Comparison of ENCODE assay signal across 12 mouse cellular contexts in the genomic region with DNA sequence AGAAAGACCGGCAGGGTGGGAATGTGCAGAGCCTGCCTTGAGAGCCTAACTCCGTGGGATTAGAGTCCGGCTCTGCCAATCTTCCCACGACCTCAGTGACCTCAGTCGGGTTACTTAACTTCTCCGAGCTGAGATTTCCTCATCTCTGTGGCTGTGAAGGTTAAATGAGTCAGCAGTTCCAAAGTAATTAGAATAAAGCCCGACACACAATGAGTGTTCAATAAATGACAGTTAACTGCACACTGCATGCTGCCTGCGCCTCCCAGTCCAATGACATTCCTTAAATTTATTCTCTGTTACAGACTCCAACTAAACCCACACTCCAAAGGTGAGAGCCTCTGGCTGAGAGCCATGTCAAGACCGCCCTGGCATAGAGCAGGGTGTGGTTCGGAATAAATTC. TPM values are rescaled to one million over a fixed set of nuclear protein-coding genes. Genes with fewer than 3 reads are reported as not detected.
DNase-seq lines count a peak whose midpoint lies in the region; ATAC-seq and TF ChIP-seq lines count a peak whose summit lies in the region.
"Had no signal": no experiment of that assay in that cellular context is flagged by ENCODE, and none has a peak within 500 bp of the region (broad histone marks: within the 10 kb centered on the region; RNA-seq: fewer than 3 reads in every experiment).

No protein-coding gene starts in this region.

- 15% methylated on average over 10 of the region's 10 CpGs for WGBS in liver, adult 2 months
- 62% methylated on average over 10 of the region's 10 CpGs for whole genome bisulfite sequencing in liver, embryonic 12.5 days (ENCODE audit: insufficient replicate concordance)
- WGBS in liver, postnatal 0 days (ENCODE audit: insufficient replicate concordance) = 47% methylated on average over 10 of the region's 10 CpGs
- WGBS in small intestine, adult 2 months = 21% methylated on average over 10 of the region's 10 CpGs
- WGBS in forebrain, embryonic 14.5 days = 31% methylated on average over 10 of the region's 10 CpGs

- no peaks in the 10 kb centered on the region for H3K9me3 ChIP-seq in liver, embryonic 12.5 days (replicated peaks)
- no peaks in the 10 kb centered on the region for H3K9me3 ChIP-seq in liver, postnatal 0 days (ENCODE audit: low read length)
- no peaks in the 10 kb centered on the region for H3K9me3 ChIP-seq in forebrain, embryonic 14.5 days (replicated peaks; ENCODE audit: control insufficient read depth, low read length)
- H3K9me3 ChIP-seq: limb, embryonic 13.5 days had no signal

- TF ChIP-seq CTCF in liver, adult 2 months (IDR thresholded peaks at IDR 0.05; ENCODE audit: low read depth, low read length) = no peak
- no peak for TF ChIP-seq CTCF in liver, postnatal 0 days (IDR thresholded peaks at IDR 0.05; ENCODE audit: low read depth)
- TF ChIP-seq CTCF in small intestine, adult 2 months (IDR thresholded peaks at IDR 0.05; ENCODE audit: extremely low read depth, insufficient read length, insufficient replicate concordance, low read depth, low read length) = no peak

- peaks cover 27% of the 10 kb centered on the region for H3K4me1 ChIP-seq in liver, adult 2 months (ENCODE audit: control insufficient read depth, insufficient read depth, low read length)
- peaks cover 27% of the 10 kb centered on the region for H3K4me1 ChIP-seq in liver, embryonic 12.5 days
- peaks cover 19% of the 10 kb centered on the region for H3K4me1 ChIP-seq in liver, postnatal 0 days (ENCODE audit: insufficient read depth)
- H3K4me1 ChIP-seq in small intestine, adult 2 months (ENCODE audit: control insufficient read depth, insufficient read depth, insufficient read length, low read length) = peaks cover 11% of the 10 kb centered on the region; the same call in 1 of the 2 replicates
- H3K4me1 ChIP-seq in forebrain, embryonic 14.5 days (ENCODE audit: control insufficient read depth, insufficient read depth, low read length) = no peaks in the 10 kb centered on the region
- H3K4me1 ChIP-seq: limb, embryonic 13.5 days had no signal

- H3K27me3 ChIP-seq in liver, adult 2 months (ENCODE audit: control insufficient read depth, insufficient read depth, low read length) = no peaks in the 10 kb centered on the region
- H3K27me3 ChIP-seq in liver, embryonic 12.5 days (replicated peaks) = no peaks in the 10 kb centered on the region
- H3K27me3 ChIP-seq in liver, postnatal 0 days (ENCODE audit: insufficient read depth, low read length) = no peaks in the 10 kb centered on the region
- no peaks in the 10 kb centered on the region for H3K27me3 ChIP-seq in small intestine, adult 2 months (ENCODE audit: control insufficient read depth, insufficient read depth, low read length)
- no peaks in the 10 kb centered on the region for H3K27me3 ChIP-seq in forebrain, embryonic 14.5 days (replicated peaks; ENCODE audit: control insufficient read depth, insufficient read depth, low read length)
- H3K27me3 ChIP-seq: limb, embryonic 13.5 days had no signal

- no peaks in the 10 kb centered on the region for H3K79me2 ChIP-seq in liver, adult 2 months (ENCODE audit: control insufficient read depth, insufficient read depth, low read length)

- no peak for ATAC-seq in liver, embryonic 12.5 days
- ATAC-seq in common myeloid progenitor, adult 5-6 weeks (replicated peaks; ENCODE audit: low read depth, poor library complexity, severe bottlenecking) = 0 out of 2 replicates have a peak, but pooled peaks have one; percentile 17
- peak; percentile 79 for ATAC-seq in liver, postnatal 0 days
- no peak for ATAC-seq in forebrain, embryonic 14.5 days
- ATAC-seq in erythroblast, adult 5-6 weeks (replicated peaks; ENCODE audit: low FRiP score, poor library complexity, severe bottlenecking) = no peak

- TF ChIP-seq POLR2A in liver, adult 2 months (IDR thresholded peaks at IDR 0.05; ENCODE audit: extremely low read depth, insufficient read depth, low read length) = no peak
- no peak for TF ChIP-seq POLR2A in small intestine, adult 2 months (IDR thresholded peaks at IDR 0.05; ENCODE audit: low read depth, low read length)

- no peak overlapping the region for H3K4me2 ChIP-seq in liver, embryonic 12.5 days
- H3K4me2 ChIP-seq in liver, postnatal 0 days (ENCODE audit: low read depth, low read length) = peak overlapping the region; percentile 46
- H3K4me2 ChIP-seq in forebrain, embryonic 14.5 days (ENCODE audit: low read length) = no peak overlapping the region
- H3K4me2 ChIP-seq: limb, embryonic 13.5 days had no signal

- H3K4me3 ChIP-seq in liver, adult 2 months (ENCODE audit: insufficient read depth, low read depth, low read length) = no peak overlapping the region
- H3K4me3 ChIP-seq in liver, embryonic 12.5 days = no peak overlapping the region
- H3K4me3 ChIP-seq in liver, postnatal 0 days (ENCODE audit: low read depth, low read length) = no peak overlapping the region
- H3K4me3 ChIP-seq in small intestine, adult 2 months (ENCODE audit: low read depth, low read length) = no peak overlapping the region
- no peak overlapping the region for H3K4me3 ChIP-seq in forebrain, embryonic 14.5 days (ENCODE audit: low read depth, low read length)
- H3K4me3 ChIP-seq: limb, embryonic 13.5 days had no signal

- TF ChIP-seq EP300 in liver, postnatal 0 days (IDR thresholded peaks at IDR 0.05; ENCODE audit: low read depth) = peak; percentile 19; the same call in 1 of the 2 replicates

- 0 out of 2 replicates have a peak overlapping the region, but pooled peaks have one; percentile 26 for H3K9ac ChIP-seq in liver, adult 2 months (ENCODE audit: low read depth, low read length)
- no peak overlapping the region for H3K9ac ChIP-seq in liver, embryonic 12.5 days
- H3K9ac ChIP-seq in liver, postnatal 0 days (replicated peaks) = no peak overlapping the region
- H3K9ac ChIP-seq in forebrain, embryonic 14.5 days (ENCODE audit: low read length) = no peak overlapping the region
- H3K9ac ChIP-seq: limb, embryonic 13.5 days had no signal

- peak overlapping the region; percentile 87 for H3K27ac ChIP-seq in liver, adult 2 months (replicated peaks; ENCODE audit: insufficient read depth, low read depth, low read length)
- H3K27ac ChIP-seq in liver, embryonic 12.5 days = no peak overlapping the region
- H3K27ac ChIP-seq in liver, postnatal 0 days (ENCODE audit: low read depth) = peak overlapping the region; percentile 16; the same call in 1 of the 2 replicates
- peak overlapping the region; percentile 78 for H3K27ac ChIP-seq in small intestine, adult 2 months (ENCODE audit: insufficient read depth, low read depth, low read length)
- no peak overlapping the region for H3K27ac ChIP-seq in forebrain, embryonic 14.5 days (ENCODE audit: low read depth, low read length)
- H3K27ac ChIP-seq: limb, embryonic 13.5 days had no signal

- peaks cover 8% of the 10 kb centered on the region for H3K36me3 ChIP-seq in liver, adult 2 months (ENCODE audit: control insufficient read depth, insufficient read depth, low read length)
- H3K36me3 ChIP-seq in liver, embryonic 12.5 days = peaks cover 45% of the 10 kb centered on the region
- 0 out of 2 replicates have a peak, but pooled peaks cover 9% of the 10 kb centered on the region for H3K36me3 ChIP-seq in liver, postnatal 0 days (replicated peaks; ENCODE audit: insufficient read depth, low read length)
- peaks cover 10% of the 10 kb centered on the region for H3K36me3 ChIP-seq in small intestine, adult 2 months (ENCODE audit: control insufficient read depth, insufficient read depth, low read length)
- H3K36me3 ChIP-seq in forebrain, embryonic 14.5 days (ENCODE audit: control insufficient read depth, insufficient read depth, low read length) = no peaks in the 10 kb centered on the region
- H3K36me3 ChIP-seq: limb, embryonic 13.5 days had no signal

- DNase-seq in liver, adult 2 months (ENCODE audit: extremely low read depth, low read depth, low spot score) = peak; percentile 90
- DNase-seq in liver, postnatal 0 days = peak; percentile 54
- DNase-seq in T-cell, adult 2 months (ENCODE audit: low spot score) = no peak
- DNase-seq in forebrain, embryonic 14.5 days (ENCODE audit: low spot score) = no peak
- DNase-seq: cerebellum, adult 9-11 months; gastrocnemius, postnatal 14 days; heart, postnatal 4 days had no signal

RNA-seq across cellular contexts. Expression of a gene that starts 7.1 kb away (rescaled TPM):
- 69.4 and 112 TPM in 2 replicates for total RNA-seq in liver, adult 2 months (2014; rRNA removed)
- 113 and 134 TPM in 2 replicates for polyA plus RNA-seq in liver, adult 2 months (2012; rRNA removed)
- 64.0 and 64.1 TPM in 2 replicates for polyA plus RNA-seq in liver, embryonic 12.5 days (2016; fragmentation: Nextera tagmentation; extraction: Ambion mirVana)
- 18.4 and 22.5 TPM in 2 replicates for total RNA-seq in common myeloid progenitor, adult 5-6 weeks (2017)
- polyA plus RNA-seq in liver, postnatal 0 days (2015; fragmentation: Nextera tagmentation; extraction: Ambion mirVana) = 48.9 and 49.3 TPM in 2 replicates
- 73.0 and 85.3 TPM in 2 replicates for polyA plus RNA-seq in small intestine, adult 2 months (2012; rRNA removed)
- 14.6 and 17.0 TPM in 2 replicates for polyA plus RNA-seq in forebrain, embryonic 14.5 days (2014; fragmentation: Nextera tagmentation; extraction: Ambion mirVana)
- total RNA-seq in erythroblast, adult 5-6 weeks (2015; ENCODE audit: low replicate concordance) = 6.5 and 7.1 TPM in 2 replicates
- 3.6 and 8.5 TPM in 2 replicates for total RNA-seq in erythroblast, adult 5-6 weeks (2017; ENCODE audit: low replicate concordance)

RNA-seq across cellular contexts. Expression of a gene that starts 25.5 kb away (rescaled TPM):
- not detected in 2 replicates for total RNA-seq in liver, adult 2 months (2014; rRNA removed)
- not detected in 2 replicates for polyA plus RNA-seq in liver, adult 2 months (2012; rRNA removed)
- 6.0 TPM in 2 replicates for polyA plus RNA-seq in liver, embryonic 12.5 days (2016; fragmentation: Nextera tagmentation; extraction: Ambion mirVana)
- 0.05 TPM in 1 of 2 replicates, not detected in the other for total RNA-seq in common myeloid progenitor, adult 5-6 weeks (2017)
- polyA plus RNA-seq in liver, postnatal 0 days (2015; fragmentation: Nextera tagmentation; extraction: Ambion mirVana) = 0.15 and 0.38 TPM in 2 replicates
- 0.47 and 0.51 TPM in 2 replicates for polyA plus RNA-seq in small intestine, adult 2 months (2012; rRNA removed)
- polyA plus RNA-seq in forebrain, embryonic 14.5 days (2014; fragmentation: Nextera tagmentation; extraction: Ambion mirVana) = 0.08 and 0.35 TPM in 2 replicates
- not detected in 2 replicates for total RNA-seq in erythroblast, adult 5-6 weeks (2015; ENCODE audit: low replicate concordance)
- 0.14 TPM in 1 of 2 replicates, not detected in the other for total RNA-seq in erythroblast, adult 5-6 weeks (2017; ENCODE audit: low replicate concordance)

Comparison
In these comparisons a context has a peak if more than half of its experiments do, and no peak if none do; other contexts are left out.
1. H3K27ac ChIP-seq: peak in liver, adult 2 months (single experiment), liver, postnatal 0 days (single experiment) and small intestine, adult 2 months (single experiment); none in liver, embryonic 12.5 days (single experiment) and forebrain, embryonic 14.5 days (single experiment).
2. ATAC-seq: peak in common myeloid progenitor, adult 5-6 weeks (single experiment) and liver, postnatal 0 days (single experiment); none in liver, embryonic 12.5 days (single experiment), forebrain, embryonic 14.5 days (single experiment) and erythroblast, adult 5-6 weeks (single experiment).
3. DNase-seq: peak in liver, adult 2 months (single experiment) and liver, postnatal 0 days (single experiment); none in T-cell, adult 2 months (single experiment) and forebrain, embryonic 14.5 days (single experiment).